Mouse (Mus musculus) embryonic fibroblast, embryonic 13.5 days (primary cell): ENCODE data around the gene Il6st. TPM values are rescaled to one million over a fixed set of nuclear protein-coding genes. Genes with fewer than 3 reads are reported as not detected.

ENCODE experiments used
- H3K27ac ChIP-seq: 2 replicates; pipeline ENCODE4 v1.5.1; 2012; ENCODE audit warnings: low read length, control low read depth, inconsistent platforms; ENCODE audit not compliant: insufficient read depth
- H3K4me1 ChIP-seq: 2 replicates; pipeline ENCODE4 v1.6.1; 2011; ENCODE audit warnings: low read length; ENCODE audit not compliant: control insufficient read depth, insufficient read depth
- H3K4me3 ChIP-seq: 2 replicates; pipeline ENCODE4 v1.5.1; 2011; ENCODE audit warnings: mild to moderate bottlenecking, control low read depth, low read length; ENCODE audit not compliant: insufficient read depth
- CTCF ChIP-seq: IDR thresholded peaks from 2 replicates; pipeline ENCODE4 v1.5.1; 2011; ENCODE audit warnings: mild to moderate bottlenecking, control low read depth, low read length, moderate library complexity, borderline replicate concordance; ENCODE audit not compliant: insufficient read depth
- POLR2A ChIP-seq: IDR thresholded peaks from 2 replicates; pipeline ENCODE4 v1.6.1; 2011; ENCODE audit warnings: low read depth, mild to moderate bottlenecking, control low read depth, low read length, moderate library complexity
- polyA plus RNA-seq: library from polyadenylated mRNA; stranded (reverse); fragments of >200 nt; gene quantifications from 2 replicates; pipeline ENCODE4 v1.2.4, GENCODE M21; 2011; ENCODE audit warnings: low read depth; ENCODE audit not compliant: missing spikeins, insufficient read length

Il6st gene
- polyA plus RNA-seq, 1 experiment: 515 TPM

DNA sequence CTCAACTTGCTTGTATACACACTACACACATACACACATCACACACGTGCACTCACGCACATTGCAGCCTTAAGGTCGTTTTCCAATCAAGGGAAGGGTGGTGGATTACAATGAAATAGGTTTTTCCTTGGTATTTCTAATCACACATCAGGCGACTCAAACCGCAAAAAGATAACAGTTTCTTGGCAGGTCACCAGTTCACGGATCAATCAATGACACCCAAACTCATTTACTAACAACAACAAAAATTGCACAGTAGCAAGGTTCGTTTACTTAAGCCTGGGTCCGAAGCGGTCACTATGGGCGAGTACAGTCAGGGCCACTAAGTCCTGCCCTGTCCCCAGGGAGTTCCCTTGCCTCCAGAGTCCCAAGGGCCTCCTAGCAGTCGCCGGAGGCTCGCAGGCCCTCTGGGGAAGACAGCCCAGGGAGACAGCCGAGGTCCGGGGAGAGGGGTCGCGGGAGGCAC lies 500 bp upstream of the Il6st start:
- Histone ChIP-seq H3K4me3 (peak overlapping the region; percentile 72), H3K27ac (peak overlapping the region; percentile 96), H3K4me1 (peaks cover 4% of the 10 kb centered on the region)
- TF ChIP-seq CTCF (no peak), POLR2A (peak; percentile 58)

DNA sequence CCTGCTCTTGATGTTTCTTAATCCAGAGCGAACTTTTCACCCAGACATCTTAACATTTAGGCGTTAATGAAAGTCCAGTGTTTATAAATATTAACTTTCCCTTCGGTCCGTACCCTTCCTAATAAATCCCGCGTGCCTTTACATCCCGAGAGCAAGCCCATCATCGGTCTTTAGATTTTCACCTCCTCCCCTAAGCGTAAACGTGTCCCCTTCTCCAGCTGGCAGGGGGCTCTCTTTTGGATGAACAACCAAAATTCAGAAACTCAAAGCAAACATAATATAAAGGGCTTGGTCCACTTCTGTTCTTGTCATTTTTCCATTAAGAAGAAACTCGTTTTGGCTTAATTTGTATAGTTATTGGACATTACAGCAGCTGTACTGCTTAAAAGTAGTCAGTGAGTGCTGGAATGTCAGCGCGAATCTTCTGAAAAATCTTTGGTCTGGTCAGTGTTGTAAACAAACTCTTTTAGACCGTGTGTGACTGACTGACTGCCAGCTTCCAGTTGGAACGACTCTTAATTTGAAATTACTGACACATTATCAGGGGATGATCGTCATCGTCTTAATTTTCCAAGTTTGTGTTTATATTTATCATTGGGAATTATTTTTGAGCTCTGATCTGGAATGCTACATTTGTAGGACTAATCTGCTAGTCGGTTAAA lies 887 bp downstream of the Il6st start:
- Histone ChIP-seq H3K4me1 (peaks cover 6% of the 10 kb centered on the region; the same call in 1 of the 2 replicates), H3K4me3 (peak overlapping the region; percentile 98), H3K27ac (peak overlapping the region; percentile 93)
- TF ChIP-seq POLR2A: no peak
- no peak for TF ChIP-seq CTCF

DNA sequence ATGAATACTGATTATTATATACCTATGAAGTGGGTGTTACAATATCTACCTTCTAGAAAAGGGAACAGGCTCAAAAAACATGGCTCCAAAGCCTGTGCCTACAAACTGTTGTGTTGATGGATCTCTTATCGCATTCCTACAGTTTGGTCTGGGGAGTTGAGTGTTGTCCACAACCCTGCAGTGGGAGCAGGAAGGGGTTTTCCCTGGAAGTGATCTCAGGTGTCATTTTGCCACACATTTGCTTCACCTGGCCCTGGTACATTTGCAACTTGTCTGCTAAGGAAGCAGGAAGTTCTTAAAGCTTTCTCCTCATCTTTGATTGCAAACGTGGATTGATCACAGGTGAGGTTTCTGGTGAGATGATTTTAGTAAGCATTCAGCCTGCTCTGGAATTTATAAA lies 1.7 kb downstream of the Il6st start:
- Histone ChIP-seq H3K27ac (peak overlapping the region; percentile 64), H3K4me3 (peak overlapping the region; percentile 77), H3K4me1 (0 out of 2 replicates have a peak, but pooled peaks cover 2% of the 10 kb centered on the region)
- TF ChIP-seq POLR2A (peak; percentile 20; the same call in 1 of the 2 replicates), CTCF (no peak)

DNA sequence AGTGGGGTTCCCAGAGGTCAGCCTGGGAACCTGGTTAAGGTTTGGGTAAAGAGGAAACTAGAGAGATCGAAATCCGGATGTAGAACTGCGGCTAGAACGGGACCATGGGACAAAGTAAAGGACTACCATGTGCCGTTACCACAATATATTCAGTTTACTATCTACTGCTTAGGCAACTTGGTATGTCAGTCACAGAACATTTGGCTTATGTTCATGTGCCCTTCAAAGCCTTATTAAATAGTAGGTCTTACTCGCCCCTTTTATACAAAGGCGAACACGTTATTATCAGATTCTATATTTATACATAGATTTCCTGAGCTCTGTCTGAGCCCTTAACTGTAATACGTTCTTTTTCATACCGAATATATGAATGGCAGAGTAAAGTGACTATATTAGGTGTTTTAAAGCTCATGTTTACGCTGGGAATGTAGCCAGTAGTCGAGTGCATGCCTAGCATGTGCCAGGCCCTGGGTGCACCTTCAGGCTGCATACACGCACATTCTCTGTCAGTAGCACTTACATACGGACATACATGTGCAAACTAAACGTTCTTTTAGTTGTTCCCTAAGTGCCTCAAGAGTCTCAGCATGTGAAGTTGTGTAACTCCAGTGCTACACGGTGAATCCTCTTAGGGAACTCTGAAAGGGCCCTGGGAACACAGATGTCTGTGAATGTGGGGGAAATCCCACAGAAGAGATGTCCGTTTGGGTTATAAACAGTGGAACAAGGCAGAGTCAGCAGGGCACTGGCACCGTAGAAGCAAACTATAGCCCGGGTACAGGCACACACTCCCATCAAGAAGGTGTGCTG lies 2.5 kb downstream of the Il6st start:
- H3K27ac ChIP-seq: peak overlapping the region; percentile 64
- H3K4me1 ChIP-seq: 0 out of 2 replicates have a peak, but pooled peaks cover 2% of the 10 kb centered on the region
- H3K4me3 ChIP-seq: peak overlapping the region; percentile 77
- TF ChIP-seq CTCF: no peak
- no peak for TF ChIP-seq POLR2A

DNA sequence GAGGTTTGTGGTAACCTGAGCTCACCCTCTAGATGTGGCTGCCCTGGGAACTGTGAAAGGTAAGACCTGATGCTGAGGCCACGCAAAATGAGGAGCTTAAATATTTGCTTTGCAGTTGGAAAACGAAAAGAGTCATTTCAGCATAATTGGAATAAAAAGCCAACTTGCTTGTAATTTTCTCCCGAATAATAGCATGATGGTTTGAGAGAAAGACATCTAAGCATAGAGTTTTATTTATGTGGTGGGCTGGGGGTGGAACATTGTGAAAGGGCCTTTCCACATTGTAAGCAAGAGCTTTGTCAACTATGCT lies 3.0 kb downstream of the Il6st start:
- Histone ChIP-seq H3K4me3 (peak overlapping the region; percentile 32), H3K4me1 (0 out of 2 replicates have a peak, but pooled peaks cover 2% of the 10 kb centered on the region), H3K27ac (0 out of 2 replicates have a peak overlapping the region, but pooled peaks have one; percentile 14)
- TF ChIP-seq CTCF: no peak
- TF ChIP-seq POLR2A: no peak

DNA sequence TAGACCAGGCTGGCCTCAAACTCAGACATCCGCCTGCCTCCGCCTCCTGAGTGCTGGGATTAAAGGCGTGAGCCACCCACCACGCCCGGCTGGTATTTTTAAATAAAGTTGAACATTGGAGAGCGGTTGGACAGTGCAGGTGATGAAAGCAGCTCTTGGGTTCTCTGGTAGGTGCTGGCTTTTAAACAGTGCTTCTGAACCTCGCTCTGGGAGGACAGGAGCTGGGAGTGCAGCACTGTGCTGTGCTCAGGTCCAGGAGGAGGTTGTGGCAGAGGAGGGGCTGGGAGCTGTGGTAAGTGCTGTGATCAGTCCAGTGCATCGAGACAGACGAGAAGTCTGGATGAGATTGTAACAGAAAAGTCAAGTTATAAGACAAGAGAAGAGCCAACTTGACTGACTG lies 3.5 kb downstream of the Il6st start:
- no peak overlapping the region for H3K27ac ChIP-seq
- H3K4me3 ChIP-seq: no peak overlapping the region
- H3K4me1 ChIP-seq: 0 out of 2 replicates have a peak, but pooled peaks cover 2% of the 10 kb centered on the region
- TF ChIP-seq CTCF (no peak), POLR2A (no peak)

DNA sequence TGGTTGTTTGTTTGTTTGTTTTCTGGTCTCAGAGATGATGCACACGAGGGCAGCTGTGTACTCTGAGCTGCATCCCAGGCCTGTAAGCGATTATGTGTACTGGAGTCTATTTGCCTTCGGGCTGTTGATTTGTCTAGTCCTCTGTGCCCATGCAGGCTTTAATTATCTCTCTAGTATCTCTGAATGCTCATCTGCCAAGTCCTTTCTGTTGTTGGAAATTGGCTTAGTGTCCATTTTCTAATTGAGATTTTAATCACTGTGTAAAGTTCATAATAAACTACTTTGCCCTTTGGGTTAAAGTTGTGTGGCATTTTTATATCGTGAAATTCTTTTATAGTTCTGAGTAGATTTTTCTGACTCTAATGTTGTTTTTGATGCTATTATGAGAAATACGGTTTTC lies 5.6 kb downstream of the Il6st start:
- Histone ChIP-seq H3K4me1 (0 out of 2 replicates have a peak, but pooled peaks cover 2% of the 10 kb centered on the region), H3K27ac (no peak overlapping the region), H3K4me3 (no peak overlapping the region)
- no peak for TF ChIP-seq CTCF
- no peak for TF ChIP-seq POLR2A

DNA sequence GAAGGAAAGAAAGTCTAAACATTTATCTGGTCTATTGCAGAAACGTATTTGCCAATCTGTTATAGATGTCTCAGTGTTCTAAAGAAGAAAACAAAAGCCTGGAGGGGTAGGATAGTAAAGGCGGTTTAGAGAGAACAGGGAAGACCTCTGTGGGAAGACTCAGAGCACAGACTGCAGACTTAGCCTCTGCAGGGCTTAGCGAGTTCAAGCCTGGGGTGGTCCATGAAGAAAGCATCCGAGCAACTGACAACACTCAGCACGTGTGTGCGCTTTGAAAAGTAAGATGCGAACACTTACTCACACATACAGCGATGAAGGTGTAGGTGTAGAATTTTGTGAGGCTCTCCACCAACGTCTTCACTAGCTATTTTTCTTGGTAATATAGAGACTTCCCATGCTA lies 7.3 kb downstream of the Il6st start:
- no peak overlapping the region for H3K27ac ChIP-seq
- no peak for TF ChIP-seq POLR2A
- no peak for TF ChIP-seq CTCF

DNA sequence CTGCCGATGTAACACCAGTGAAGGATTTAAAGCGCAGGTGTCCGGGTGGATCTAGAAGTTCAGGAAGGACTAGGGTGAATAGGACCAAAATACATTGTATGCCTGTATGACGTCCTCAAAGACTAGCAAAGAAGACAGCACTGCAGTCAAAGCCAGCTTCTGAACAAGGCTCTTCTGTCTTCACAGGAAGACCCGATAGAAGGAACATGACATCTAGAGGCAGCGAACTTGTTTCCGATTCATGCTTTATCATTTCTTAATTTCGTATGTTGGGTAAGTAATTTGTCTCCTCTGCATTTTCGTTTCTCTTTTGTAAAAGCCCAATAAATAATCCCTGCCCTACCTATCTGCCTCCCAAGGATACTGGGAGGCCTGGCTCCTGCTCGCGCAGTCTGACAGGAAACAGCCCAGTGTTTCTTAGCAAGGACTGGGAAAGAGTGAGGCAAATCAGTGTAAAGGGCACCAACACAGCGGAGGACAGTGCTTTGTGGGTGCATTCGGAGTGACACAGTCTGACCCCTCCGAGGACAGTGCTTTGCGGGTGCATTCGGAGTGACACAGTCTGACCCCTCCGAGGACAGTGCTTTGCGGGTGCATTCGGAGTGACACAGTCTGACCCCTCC lies 8.6 kb downstream of the Il6st start:
- Histone ChIP-seq H3K4me1 (0 out of 2 replicates have a peak, but pooled peaks cover 2% of the 10 kb centered on the region), H3K27ac (no peak overlapping the region), H3K4me3 (no peak overlapping the region)
- TF ChIP-seq POLR2A: no peak
- no peak for TF ChIP-seq CTCF

More for the DNA sequence above, 7.3 kb downstream of the Il6st start:
- no peak overlapping the region for H3K4me3 ChIP-seq
- 0 out of 2 replicates have a peak, but pooled peaks cover 2% of the 10 kb centered on the region for H3K4me1 ChIP-seq
